Mouse (Mus musculus) stomach, postnatal 0 days (tissue): ENCODE measurements around the gene Smurf2.

ENCODE experiments used
- CTCF ChIP-seq: IDR thresholded peaks from 2 replicates; pipeline ENCODE4 v1.5.1; 2016; ENCODE audit warnings: antibody characterized with exemption, low read depth, mild to moderate bottlenecking, moderate library complexity
- EP300 ChIP-seq: optimal IDR thresholded peaks from 2 replicates; pipeline ENCODE3; 2016; ENCODE audit warnings: antibody characterized with exemption

DNA sequence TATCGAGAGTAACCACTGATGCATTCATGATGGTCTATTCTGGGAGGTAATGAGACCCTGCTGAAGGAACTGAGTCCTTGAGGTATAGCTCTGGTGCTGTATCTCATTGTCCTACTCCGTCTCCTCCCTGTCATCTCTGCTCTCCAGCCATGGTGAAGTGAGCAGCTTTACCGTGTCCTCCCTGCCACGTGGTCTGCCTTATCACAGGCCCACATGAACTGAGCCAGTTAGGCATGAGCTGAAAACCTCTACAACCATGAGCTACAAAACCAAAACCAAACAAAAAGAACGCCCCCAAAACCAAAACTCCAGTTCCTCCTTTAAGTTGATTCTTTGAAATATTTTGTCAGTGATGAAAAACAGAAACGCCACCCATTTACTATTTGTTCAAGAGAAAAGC, 47.9 kb downstream of the Smurf2 start:
- TF ChIP-seq CTCF (no peak), EP300 (no peak)
